Mouse (Mus musculus) central nervous system, embryonic 18 days (tissue): ENCODE results near the gene Trabd2b. TPM values are rescaled to one million over a fixed set of nuclear protein-coding genes. Genes with fewer than 3 reads are reported as not detected.

ENCODE experiments used
- polyA plus RNA-seq: library from polyadenylated mRNA; depleted of rRNA; stranded (reverse); fragments of >200 nt; gene quantifications from 2 replicates; pipeline ENCODE4 v1.2.3, GENCODE M21; 2012; rRNA removed

Trabd2b gene
- polyA plus RNA-seq: 0.82 and 0.89 TPM in 2 replicates

GRCm38 (mm10) chr4:114406355-114407101, at the start of gene Trabd2b:
Gene Trabd2b (plus strand): TSS chr4:114406724.

Other genes with a start within 250 kb of the Trabd2b start
- not detected in 2 replicates for gene Skint11, start 243.3 kb upstream of the Trabd2b start, polyA plus RNA-seq